Mouse (Mus musculus) heart, adult 2 months (tissue): ENCODE results near the gene Ss18l1.

Experiments
- CTCF ChIP-seq: fragments of 200-600 bp; IDR thresholded peaks from 2 replicates; pipeline ENCODE4 v1.8.1; 2022; ENCODE audit warnings: antibody characterized with exemption, mild to moderate bottlenecking, moderate library complexity
- POLR2A ChIP-seq: fragments of 200-500 bp; IDR thresholded peaks from 2 replicates; pipeline ENCODE4 v1.6.1; 2011; ENCODE audit warnings: mild to moderate bottlenecking, low read depth, low read length, control low read depth; ENCODE audit not compliant: insufficient read depth

GRCm38 (mm10) chr2:180105441-180106190 is 63.3 kb downstream of the Ss18l1 start:
- TF ChIP-seq CTCF (no peak), POLR2A (no peak)
